Mouse (Mus musculus): ENCODE data around the gene Tacc3. TPM values are rescaled to one million over a fixed set of nuclear protein-coding genes. Genes with fewer than 3 reads are reported as not detected.

Gene Tacc3
- polyA plus RNA-seq, 1 experiment: 75.1 TPM

- no peak for TF ChIP-seq POLR2A (IDR thresholded peaks at IDR 0.05; ENCODE audit: low read depth, low read length)
- no peak for TF ChIP-seq CTCF (IDR thresholded peaks at IDR 0.05; ENCODE audit: borderline replicate concordance, insufficient read depth, low read length)
- Histone ChIP-seq H3K27ac (ENCODE audit: insufficient read depth, low read length) (no peak overlapping the region), H3K4me1 (ENCODE audit: control insufficient read depth, insufficient read depth, low read length) (no peaks in the 10 kb centered on the region), H3K4me3 (ENCODE audit: insufficient read depth, low read length) (no peak overlapping the region)
Measured at GRCm38 (mm10) chr5:33674439-33674838, 16.5 kb downstream of the Tacc3 start.

DNA sequence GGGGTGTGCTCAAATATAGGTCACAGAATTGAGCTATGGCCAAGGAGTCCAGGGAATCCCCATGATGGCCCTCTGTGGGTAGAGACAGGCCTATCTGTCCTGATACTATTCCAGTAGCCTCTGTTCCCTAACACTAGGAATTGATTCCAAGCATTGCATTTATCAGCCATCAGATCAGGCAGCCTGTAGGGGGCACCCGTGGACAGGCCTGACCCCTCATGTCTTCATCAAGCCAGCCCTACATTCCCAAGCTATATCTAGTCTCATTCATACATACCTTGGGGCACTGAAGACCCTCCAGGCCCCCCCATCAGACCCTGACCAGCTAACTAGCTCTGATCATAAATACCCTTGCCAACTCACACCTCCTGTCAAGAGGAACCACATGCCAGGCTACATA lies 18.0 kb downstream of the Tacc3 start:
- Histone ChIP-seq H3K4me3 (ENCODE audit: insufficient read depth, low read length) (no peak overlapping the region), H3K4me1 (ENCODE audit: control insufficient read depth, insufficient read depth, low read length) (no peaks in the 10 kb centered on the region), H3K27ac (ENCODE audit: insufficient read depth, low read length) (no peak overlapping the region)
- no peak for TF ChIP-seq POLR2A (IDR thresholded peaks at IDR 0.05; ENCODE audit: low read depth, low read length)
- TF ChIP-seq CTCF (IDR thresholded peaks at IDR 0.05; ENCODE audit: borderline replicate concordance, insufficient read depth, low read length): peak; percentile 51; the same call in 1 of the 2 replicates

- TF ChIP-seq CTCF (IDR thresholded peaks at IDR 0.05; ENCODE audit: borderline replicate concordance, insufficient read depth, low read length) (no peak), POLR2A (IDR thresholded peaks at IDR 0.05; ENCODE audit: low read depth, low read length) (no peak)
- no peak overlapping the region for H3K27ac ChIP-seq (ENCODE audit: insufficient read depth, low read length)
- H3K4me1 ChIP-seq (ENCODE audit: control insufficient read depth, insufficient read depth, low read length): no peaks in the 10 kb centered on the region
- H3K4me3 ChIP-seq (ENCODE audit: insufficient read depth, low read length): no peak overlapping the region
Measured at GRCm38 (mm10) chr5:33678244-33678643, 20.3 kb downstream of the Tacc3 start.

GRCm38 (mm10) chr5:33681044-33681443 lies 23.1 kb downstream of the Tacc3 start:
- no peak for TF ChIP-seq POLR2A (IDR thresholded peaks at IDR 0.05; ENCODE audit: low read depth, low read length)
- TF ChIP-seq CTCF (IDR thresholded peaks at IDR 0.05; ENCODE audit: borderline replicate concordance, insufficient read depth, low read length): no peak
- H3K4me1 ChIP-seq (ENCODE audit: control insufficient read depth, insufficient read depth, low read length): no peaks in the 10 kb centered on the region
- no peak overlapping the region for H3K27ac ChIP-seq (ENCODE audit: insufficient read depth, low read length)
- no peak overlapping the region for H3K4me3 ChIP-seq (ENCODE audit: insufficient read depth, low read length)

DNA sequence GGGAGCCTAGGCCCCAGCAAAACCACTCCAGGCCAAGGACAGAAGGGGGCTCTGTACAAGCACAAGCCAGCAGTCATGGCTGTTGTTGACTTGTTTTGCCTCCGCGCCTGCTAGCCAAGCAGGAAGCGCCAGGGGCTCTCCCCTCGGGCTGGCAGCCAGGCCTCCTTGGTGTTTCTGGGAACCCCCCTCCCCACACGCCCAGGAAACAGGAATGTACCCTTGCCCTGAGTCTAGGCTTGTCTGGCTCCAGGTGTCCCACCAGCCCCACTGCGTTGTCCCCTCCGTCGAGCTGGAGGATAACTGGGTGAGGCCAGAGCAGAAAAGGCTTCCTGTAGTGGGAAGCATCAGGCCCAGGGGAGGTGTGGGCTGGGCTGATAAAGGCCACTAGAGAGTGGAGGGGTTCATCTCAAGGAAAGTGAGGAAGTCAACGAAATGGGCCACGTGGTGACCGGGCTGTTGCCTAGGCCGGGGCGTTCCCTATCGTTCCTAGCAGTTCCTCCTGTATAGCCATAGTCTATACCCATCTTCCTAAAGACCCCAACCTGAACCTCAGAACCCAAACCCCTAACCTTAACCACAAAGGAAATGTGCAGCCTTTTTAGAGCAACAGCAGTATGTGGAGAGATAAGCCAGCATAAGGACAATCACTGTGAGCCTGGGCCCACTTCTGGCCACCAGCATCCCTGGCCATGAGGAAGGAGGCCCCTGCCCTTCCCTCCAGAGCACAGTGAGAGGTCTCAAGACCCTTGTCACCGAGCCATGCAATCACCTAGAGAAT lies 23.9 kb downstream of the Tacc3 start:
- Histone ChIP-seq H3K27ac (ENCODE audit: insufficient read depth, low read length) (no peak overlapping the region), H3K4me1 (ENCODE audit: control insufficient read depth, insufficient read depth, low read length) (no peaks in the 10 kb centered on the region), H3K4me3 (ENCODE audit: insufficient read depth, low read length) (no peak overlapping the region)
- TF ChIP-seq CTCF (IDR thresholded peaks at IDR 0.05; ENCODE audit: borderline replicate concordance, insufficient read depth, low read length): no peak
- no peak for TF ChIP-seq POLR2A (IDR thresholded peaks at IDR 0.05; ENCODE audit: low read depth, low read length)

GRCm38 (mm10) chr5:33682963-33683362 lies 25.0 kb downstream of the Tacc3 start:
- no peak overlapping the region for H3K4me3 ChIP-seq (ENCODE audit: insufficient read depth, low read length)
- no peak for TF ChIP-seq POLR2A (IDR thresholded peaks at IDR 0.05; ENCODE audit: low read depth, low read length)
- TF ChIP-seq CTCF (IDR thresholded peaks at IDR 0.05; ENCODE audit: borderline replicate concordance, insufficient read depth, low read length): no peak
- no peaks in the 10 kb centered on the region for H3K4me1 ChIP-seq (ENCODE audit: control insufficient read depth, insufficient read depth, low read length)
- no peak overlapping the region for H3K27ac ChIP-seq (ENCODE audit: insufficient read depth, low read length)

DNA sequence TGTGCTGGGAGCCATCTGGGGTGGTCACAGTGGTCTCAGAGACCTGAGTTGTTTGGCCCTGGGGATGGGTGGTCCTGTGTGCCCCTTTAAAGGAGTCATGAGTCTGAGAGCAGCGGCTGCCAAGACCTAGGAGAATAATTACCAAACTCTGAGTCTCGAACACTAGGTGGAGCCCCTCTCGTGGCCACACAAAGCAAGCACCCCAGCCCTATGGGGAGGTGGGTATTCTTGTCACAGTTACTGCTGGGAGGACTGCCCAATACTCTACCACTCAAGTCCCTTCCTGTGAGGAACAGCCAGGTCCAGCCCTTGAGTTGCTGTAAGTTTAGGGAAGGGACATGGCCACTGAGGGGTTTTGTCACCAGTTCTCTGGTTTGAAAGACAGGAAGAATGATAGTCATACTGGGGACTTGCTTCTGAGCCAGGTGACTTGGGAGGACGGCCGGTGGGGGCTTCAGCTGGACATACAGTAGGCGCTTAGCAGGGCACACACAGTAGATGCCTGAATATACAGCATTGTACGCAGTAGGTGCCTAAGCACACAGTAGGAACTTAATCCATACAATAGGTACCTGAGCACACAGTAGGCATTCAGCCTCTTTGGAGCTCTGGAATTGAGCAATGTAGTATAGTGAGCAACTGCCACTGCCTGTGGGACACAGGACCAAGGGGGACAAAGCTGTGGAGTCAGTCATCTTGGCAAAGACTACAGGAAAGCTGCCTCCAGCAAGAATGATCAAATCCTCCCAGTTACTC lies 26.1 kb downstream of the Tacc3 start:
- Histone ChIP-seq H3K27ac (ENCODE audit: insufficient read depth, low read length) (no peak overlapping the region), H3K4me1 (ENCODE audit: control insufficient read depth, insufficient read depth, low read length) (no peaks in the 10 kb centered on the region), H3K4me3 (ENCODE audit: insufficient read depth, low read length) (no peak overlapping the region)
- TF ChIP-seq POLR2A (IDR thresholded peaks at IDR 0.05; ENCODE audit: low read depth, low read length) (no peak), CTCF (IDR thresholded peaks at IDR 0.05; ENCODE audit: borderline replicate concordance, insufficient read depth, low read length) (peak; percentile 34; the same call in 1 of the 2 replicates)

- no peak for TF ChIP-seq CTCF (IDR thresholded peaks at IDR 0.05; ENCODE audit: borderline replicate concordance, insufficient read depth, low read length)
- no peak for TF ChIP-seq POLR2A (IDR thresholded peaks at IDR 0.05; ENCODE audit: low read depth, low read length)
- no peaks in the 10 kb centered on the region for H3K4me1 ChIP-seq (ENCODE audit: control insufficient read depth, insufficient read depth, low read length)
- H3K27ac ChIP-seq (ENCODE audit: insufficient read depth, low read length): no peak overlapping the region
- no peak overlapping the region for H3K4me3 ChIP-seq (ENCODE audit: insufficient read depth, low read length)
Measured at GRCm38 (mm10) chr5:33684932-33685331, 27.0 kb downstream of the Tacc3 start.

GRCm38 (mm10) chr5:33687142-33687541 lies 29.2 kb downstream of the Tacc3 start:
- no peaks in the 10 kb centered on the region for H3K4me1 ChIP-seq (ENCODE audit: control insufficient read depth, insufficient read depth, low read length)
- H3K4me3 ChIP-seq (ENCODE audit: insufficient read depth, low read length): no peak overlapping the region
- TF ChIP-seq CTCF (IDR thresholded peaks at IDR 0.05; ENCODE audit: borderline replicate concordance, insufficient read depth, low read length) (no peak), POLR2A (IDR thresholded peaks at IDR 0.05; ENCODE audit: low read depth, low read length) (no peak)
- H3K27ac ChIP-seq (ENCODE audit: insufficient read depth, low read length): no peak overlapping the region
